Mouse (Mus musculus) CH12.LX (cell line): ENCODE results near the gene Letmd1. TPM values are rescaled to one million over a fixed set of nuclear protein-coding genes. Genes with fewer than 3 reads are reported as not detected.
A peak's percentile ranks its signal among the peaks of the same experiment; 100 is the strongest.

ENCODE experiments used
- DNase-seq: peaks from one replicate; pipeline ENCODE4 v3.0.0-alpha.2; 2013; ENCODE audit errors: extremely low read depth
- H3K27ac ChIP-seq: 2 replicates; pipeline ENCODE4 v1.5.1; 2012; ENCODE audit warnings: low read depth, mild to moderate bottlenecking, control low read depth, moderate library complexity; ENCODE audit not compliant: insufficient read depth
- H3K27me3 ChIP-seq: replicated peaks from 2 replicates; pipeline ENCODE3; 2012; ENCODE audit warnings: inconsistent platforms
- H3K36me3 ChIP-seq, 2 experiments: replicated peaks in 1 of 2; 2 replicates each; pipeline versions ENCODE3 to v1.6.1; 2012; ENCODE audit warnings: inconsistent platforms in 1 of 2, low read length in 1 of 2, mild to moderate bottlenecking in 1 of 2, mixed read lengths in 1 of 2, moderate library complexity in 1 of 2; ENCODE audit not compliant: control insufficient read depth in 1 of 2, insufficient read depth in 1 of 2
- H3K4me1 ChIP-seq, 2 experiments: 2 replicates each; pipeline ENCODE4 v1.6.1; 2012; ENCODE audit warnings: inconsistent platforms in 1 of 2, moderate library complexity in 1 of 2; ENCODE audit not compliant: insufficient read depth in 2 of 2, control insufficient read depth in 1 of 2
- H3K4me2 ChIP-seq: 2 replicates; pipeline ENCODE4 v1.6.1; 2012; ENCODE audit warnings: low read depth, mild to moderate bottlenecking, control low read depth; ENCODE audit not compliant: poor library complexity, insufficient read depth, severe bottlenecking
- H3K4me3 ChIP-seq, 3 experiments: fragments of 150-350 bp in 1 of 3; sonication (generic) in 1 of 3; replicated peaks in 1 of 3; 2 replicates each; pipeline versions ENCODE3 to v1.5.1; 2011 to 2012; ENCODE audit warnings: low read depth in 2 of 3, low read length in 2 of 3, mild to moderate bottlenecking in 2 of 3, moderate library complexity in 2 of 3, control low read depth in 1 of 3, improper control_type of control experiment in 1 of 3, inconsistent platforms in 1 of 3, mixed read lengths in 1 of 3; ENCODE audit not compliant: poor library complexity in 1 of 3
- H3K79me2 ChIP-seq: replicated peaks from 2 replicates; pipeline ENCODE4 v1.6.1; 2012; ENCODE audit warnings: mild to moderate bottlenecking, moderate library complexity; ENCODE audit not compliant: control insufficient read depth, poor library complexity, insufficient read depth, severe bottlenecking; ENCODE audit errors: extremely low read depth
- H3K9ac ChIP-seq: 2 replicates; pipeline ENCODE4 v1.6.1; 2012; ENCODE audit warnings: low read depth, mild to moderate bottlenecking, control low read depth, moderate library complexity; ENCODE audit not compliant: insufficient read depth
- H3K9me3 ChIP-seq: replicated peaks from 2 replicates; pipeline ENCODE3; 2012; ENCODE audit warnings: low read length, inconsistent platforms, mixed read lengths
- BHLHE40 ChIP-seq: IDR thresholded peaks from 2 replicates; pipeline ENCODE4 v1.6.1; 2011; ENCODE audit warnings: mild to moderate bottlenecking, low read depth, low read length, improper control_type of control experiment
- CHD1 ChIP-seq: IDR thresholded peaks from 2 replicates; pipeline ENCODE4 v1.6.1; 2012; ENCODE audit warnings: low read depth, low read length, improper control_type of control experiment, inconsistent platforms
- CHD2 ChIP-seq: IDR thresholded peaks from 2 replicates; pipeline ENCODE4 v1.6.1; 2011; ENCODE audit warnings: low read length, improper control_type of control experiment
- CTCF ChIP-seq, 2 experiments: IDR thresholded peaks in 1 of 2; conservative IDR thresholded peaks in 1 of 2; 2 replicates each; pipeline ENCODE4 v1.5.1; 2011 to 2012; ENCODE audit warnings: low read depth in 2 of 2, low read length in 2 of 2, improper control_type of control experiment in 1 of 2, inconsistent platforms in 1 of 2, mild to moderate bottlenecking in 1 of 2, moderate library complexity in 1 of 2
- E2F4 ChIP-seq: IDR thresholded peaks from 2 replicates; pipeline ENCODE4 v1.6.1; 2011; ENCODE audit warnings: low read depth, low read length, improper control_type of control experiment; ENCODE audit not compliant: insufficient replicate concordance
- ELF1 ChIP-seq: IDR thresholded peaks from 2 replicates; pipeline ENCODE4 v1.6.1; 2014; ENCODE audit warnings: low read depth, mild to moderate bottlenecking, inconsistent platforms, low read length, improper control_type of control experiment
- EP300 ChIP-seq: IDR thresholded peaks from 2 replicates; pipeline ENCODE4 v1.6.1; 2011; ENCODE audit warnings: low read length, improper control_type of control experiment
- ETS1 ChIP-seq: conservative IDR thresholded peaks from 2 replicates; pipeline ENCODE4 v1.6.1; 2012; ENCODE audit warnings: low read depth, mild to moderate bottlenecking, inconsistent platforms, low read length, improper control_type of control experiment, moderate library complexity
- GABPA ChIP-seq: IDR thresholded peaks from 2 replicates; pipeline ENCODE4 v1.6.1; 2012; ENCODE audit warnings: low read depth, low read length, improper control_type of control experiment, inconsistent platforms; ENCODE audit not compliant: insufficient replicate concordance
- HCFC1 ChIP-seq: IDR thresholded peaks from 2 replicates; pipeline ENCODE4 v1.6.1; 2012; ENCODE audit warnings: low read depth, mild to moderate bottlenecking, inconsistent platforms, low read length, improper control_type of control experiment
- IRF4 ChIP-seq: IDR thresholded peaks from 2 replicates; pipeline ENCODE4 v1.6.1; 2014; ENCODE audit warnings: low read depth, mild to moderate bottlenecking, inconsistent platforms, low read length, improper control_type of control experiment
- JUN ChIP-seq: IDR thresholded peaks from 2 replicates; pipeline ENCODE4 v1.6.1; 2011; ENCODE audit warnings: low read depth, mild to moderate bottlenecking, low read length, improper control_type of control experiment, moderate library complexity; ENCODE audit not compliant: insufficient read depth
- JUND ChIP-seq: conservative IDR thresholded peaks from 2 replicates; pipeline ENCODE4 v1.6.1; 2011; ENCODE audit warnings: low read depth, low read length, improper control_type of control experiment
- KAT2A ChIP-seq: IDR thresholded peaks from 2 replicates; pipeline ENCODE4 v1.6.1; 2012; ENCODE audit warnings: low read length, improper control_type of control experiment, inconsistent platforms; ENCODE audit not compliant: insufficient replicate concordance
- MAFK ChIP-seq: IDR thresholded peaks from 2 replicates; pipeline ENCODE4 v1.6.1; 2011; ENCODE audit warnings: low read length, improper control_type of control experiment; ENCODE audit not compliant: insufficient replicate concordance
- MAX ChIP-seq: IDR thresholded peaks from 2 replicates; pipeline ENCODE4 v1.6.1; 2011; ENCODE audit warnings: low read length, improper control_type of control experiment
- MAZ ChIP-seq: IDR thresholded peaks from 2 replicates; pipeline ENCODE4 v1.6.1; 2012; ENCODE audit warnings: low read depth, mild to moderate bottlenecking, inconsistent platforms, low read length, improper control_type of control experiment, moderate library complexity
- MEF2A ChIP-seq: IDR thresholded peaks from 2 replicates; pipeline ENCODE4 v1.6.1; 2014; ENCODE audit warnings: low read depth, mild to moderate bottlenecking, inconsistent platforms, low read length, improper control_type of control experiment, borderline replicate concordance
- MXI1 ChIP-seq: IDR thresholded peaks from 2 replicates; pipeline ENCODE4 v1.6.1; 2011; ENCODE audit warnings: mild to moderate bottlenecking, low read depth, low read length, improper control_type of control experiment
- MYC ChIP-seq: IDR thresholded peaks from 2 replicates; pipeline ENCODE4 v1.6.1; 2011; ENCODE audit warnings: low read depth, mild to moderate bottlenecking, improper control_type of control experiment, low read length
- NELFE ChIP-seq: IDR thresholded peaks from 2 replicates; pipeline ENCODE4 v1.6.1; 2011; ENCODE audit warnings: low read depth, low read length, improper control_type of control experiment
- NRF1 ChIP-seq: IDR thresholded peaks from 2 replicates; pipeline ENCODE4 v1.6.1; 2014; ENCODE audit warnings: low read depth, mild to moderate bottlenecking, inconsistent platforms, low read length, improper control_type of control experiment, moderate library complexity
- PAX5 ChIP-seq: IDR thresholded peaks from 2 replicates; pipeline ENCODE4 v1.6.1; 2012; ENCODE audit warnings: low read length, inconsistent platforms, mixed read lengths
- POLR2A ChIP-seq: IDR thresholded peaks from 2 replicates; pipeline ENCODE4 v1.6.1; 2011; ENCODE audit warnings: low read depth, mild to moderate bottlenecking, improper control_type of control experiment, low read length
- POLR2AphosphoS2 ChIP-seq: IDR thresholded peaks from 2 replicates; pipeline ENCODE4 v1.6.1; 2011; ENCODE audit warnings: low read depth, low read length, improper control_type of control experiment
- RAD21 ChIP-seq: IDR thresholded peaks from 2 replicates; pipeline ENCODE4 v1.6.1; 2011; ENCODE audit warnings: low read depth, mild to moderate bottlenecking, low read length, improper control_type of control experiment, moderate library complexity
- RCOR1 ChIP-seq: conservative IDR thresholded peaks from 2 replicates; pipeline ENCODE4 v1.6.1; 2012; ENCODE audit warnings: low read depth, mild to moderate bottlenecking, inconsistent platforms, low read length, improper control_type of control experiment
- SIN3A ChIP-seq: IDR thresholded peaks from 2 replicates; pipeline ENCODE4 v1.6.1; 2012; ENCODE audit warnings: low read length, improper control_type of control experiment, inconsistent platforms
- SMC3 ChIP-seq: IDR thresholded peaks from 2 replicates; pipeline ENCODE4 v1.6.1; 2011; ENCODE audit warnings: low read depth, low read length, improper control_type of control experiment
- TBP ChIP-seq: conservative IDR thresholded peaks from 2 replicates; pipeline ENCODE4 v1.6.1; 2011; ENCODE audit warnings: low read depth, low read length, improper control_type of control experiment
- TCF12 ChIP-seq: IDR thresholded peaks from 2 replicates; pipeline ENCODE4 v1.6.1; 2014; ENCODE audit warnings: low read depth, mild to moderate bottlenecking, inconsistent platforms, low read length, improper control_type of control experiment
- UBTF ChIP-seq: IDR thresholded peaks from 2 replicates; pipeline ENCODE4 v1.6.1; 2012; ENCODE audit warnings: low read depth, mild to moderate bottlenecking, inconsistent platforms, low read length, improper control_type of control experiment, moderate library complexity
- USF1 ChIP-seq: IDR thresholded peaks from 2 replicates; pipeline ENCODE4 v1.6.1; 2014; ENCODE audit warnings: low read depth, mild to moderate bottlenecking, inconsistent platforms, low read length, improper control_type of control experiment
- USF2 ChIP-seq: conservative IDR thresholded peaks from 2 replicates; pipeline ENCODE4 v1.6.1; 2011; ENCODE audit warnings: low read depth, low read length, improper control_type of control experiment
- ZC3H11A ChIP-seq: IDR thresholded peaks from 2 replicates; pipeline ENCODE4 v1.6.1; 2012; ENCODE audit warnings: low read depth, mild to moderate bottlenecking, inconsistent platforms, low read length, improper control_type of control experiment
- ZKSCAN1 ChIP-seq: IDR thresholded peaks from 2 replicates; pipeline ENCODE4 v1.6.1; 2012; ENCODE audit warnings: low read depth, inconsistent platforms, low read length, improper control_type of control experiment, borderline replicate concordance
- ZMIZ1 ChIP-seq: IDR thresholded peaks from 2 replicates; pipeline ENCODE4 v1.6.1; 2012; ENCODE audit warnings: low read depth, mild to moderate bottlenecking, inconsistent platforms, low read length, improper control_type of control experiment
- ZNF384 ChIP-seq: IDR thresholded peaks from 2 replicates; pipeline ENCODE4 v1.6.1; 2012; ENCODE audit warnings: low read depth, low read length, improper control_type of control experiment, inconsistent platforms
- dilution Hi-C: fragments of 300-500 bp; cut with MboI; formaldehyde crosslinking; loops from 2 replicates; pipeline ENCODE4 v1.14.3; 2020; ENCODE audit warnings: low sequenced_read_pairs; ENCODE audit not compliant: extremely low pct_unique_long_range_greater_than_20kb, extremely low pct_ligation_motif_present
- in situ Hi-C: fragments of 300-500 bp; cut with MboI; formaldehyde crosslinking; loops from 3 replicates; pipeline ENCODE4 v1.14.3; 2019; ENCODE audit warnings: low sequenced_read_pairs, low pct_ligation_motif_present, low pct_unique_long_range_greater_than_20kb, mixed read lengths
- polyA plus RNA-seq: library from polyadenylated mRNA; unstranded; fragments of >175 nt; gene quantifications from 2 replicates; pipeline ENCODE4 v1.2.1, GENCODE M21; 2012; ENCODE audit warnings: low read depth; ENCODE audit not compliant: insufficient read length
- total RNA-seq, 2 experiments: library from RNA; depleted of rRNA; stranded (reverse); fragments of 300-350 nt in 1 of 2; fragments of >200 nt in 1 of 2; gene quantifications; 2 replicates each; pipeline ENCODE4 v1.2.3; 2012 to 2014

Letmd1 gene
- total and polyA plus RNA-seq, 3 experiments, result 31.4 to 51.3 (median 39.0) TPM

- in situ Hi-C loops, result no loop called here
Observed at GRCm38 (mm10) chr15:100443126-100443922, 25.5 kb upstream of the Letmd1 start.

GRCm38 (mm10) chr15:100446887-100447286 lies 21.9 kb upstream of the Letmd1 start:
- DNase-seq, result no peak
- Histone ChIP-seq H3K27me3 (no peaks in the 10 kb centered on the region), H3K79me2 (no peaks in the 10 kb centered on the region), H3K4me1 (peaks cover 2 to 28% of the 10 kb centered on the region in 2 experiments; a peak in 3 of 4 replicates), H3K27ac (no peak overlapping the region), H3K9ac (no peak overlapping the region), H3K4me3 (no peak overlapping the region), H3K36me3 (no peaks in the 10 kb centered on the region), H3K4me2 (no peak overlapping the region), H3K9me3 (peaks cover 3% of the 10 kb centered on the region)
- in situ Hi-C loops (no loop called here), dilution Hi-C loops (no loop called here)
- TF ChIP-seq ETS1, result no peak
- TF ChIP-seq NELFE, result no peak
- TF ChIP-seq SMC3, result no peak
- TF ChIP-seq ZMIZ1, result no peak
- TF ChIP-seq BHLHE40, result no peak
- no peak for TF ChIP-seq MAFK
- no peak for TF ChIP-seq EP300
- TF ChIP-seq CTCF (conservative IDR thresholded peaks at IDR 0.05 in 1 of 2, IDR thresholded peaks at IDR 0.05 in 1 of 2; ENCODE audit: low read depth in 2 of 2, low read length in 2 of 2), result no peak
- no peak for TF ChIP-seq RAD21
- TF ChIP-seq SIN3A, result no peak
- no peak for TF ChIP-seq GABPA
- TF ChIP-seq TCF12, result no peak
- TF ChIP-seq USF2, result no peak
- no peak for TF ChIP-seq POLR2A

More at GRCm38 (mm10) chr15:100443126-100443922, 25.5 kb upstream of the Letmd1 start:
- Histone ChIP-seq H3K27me3 (no peaks in the 10 kb centered on the region), H3K4me1 (peaks cover 2 to 15% of the 10 kb centered on the region in 2 experiments; a peak in 2 of 4 replicates), H3K9ac (peak overlapping the region; percentile 73), H3K36me3 (no peaks in the 10 kb centered on the region), H3K4me2 (peak overlapping the region; percentile 93), H3K79me2 (no peaks in the 10 kb centered on the region), H3K27ac (no peak overlapping the region), H3K9me3 (no peaks in the 10 kb centered on the region)
- dilution Hi-C loops, result no loop called here
- peak; percentile 96 for DNase-seq
- TF ChIP-seq MAZ (peak; percentile 60; the same call in 1 of the 2 replicates), CHD2 (no peak), SIN3A (no peak), NELFE (0 out of 2 replicates have a peak, but pooled peaks have one; percentile 34), MYC (no peak), JUN (no peak), ETS1 (no peak), CTCF (conservative IDR thresholded peaks at IDR 0.05 in 1 of 2, IDR thresholded peaks at IDR 0.05 in 1 of 2; ENCODE audit: low read depth in 2 of 2, low read length in 2 of 2) (no peak), ZC3H11A (no peak), UBTF (no peak), JUND (no peak), MAFK (no peak), MEF2A (no peak), MXI1 (no peak), ZKSCAN1 (no peak), ZNF384 (no peak), E2F4 (no peak), GABPA (no peak), MAX (peak; percentile 31), SMC3 (no peak), RAD21 (no peak), CHD1 (no peak), ZMIZ1 (no peak; the same call in 1 of the 2 replicates), USF1 (no peak), NRF1 (peak; percentile 58), KAT2A (no peak), PAX5 (no peak), ELF1 (peak; percentile 83), IRF4 (no peak), RCOR1 (no peak), USF2 (no peak), POLR2A (peak; percentile 67), HCFC1 (peak; percentile 58; the same call in 1 of the 2 replicates), TCF12 (peak; percentile 59), POLR2AphosphoS2 (no peak), TBP (peak; percentile 94), EP300 (no peak), BHLHE40 (no peak)
- TF ChIP-seq, all 38 proteins: peak for 9
- H3K4me3 ChIP-seq, result peak overlapping the region; percentile 53 to 68 (median 65)
